8 mouse cellular contexts compared by ENCODE assay signal in the genomic region with DNA sequence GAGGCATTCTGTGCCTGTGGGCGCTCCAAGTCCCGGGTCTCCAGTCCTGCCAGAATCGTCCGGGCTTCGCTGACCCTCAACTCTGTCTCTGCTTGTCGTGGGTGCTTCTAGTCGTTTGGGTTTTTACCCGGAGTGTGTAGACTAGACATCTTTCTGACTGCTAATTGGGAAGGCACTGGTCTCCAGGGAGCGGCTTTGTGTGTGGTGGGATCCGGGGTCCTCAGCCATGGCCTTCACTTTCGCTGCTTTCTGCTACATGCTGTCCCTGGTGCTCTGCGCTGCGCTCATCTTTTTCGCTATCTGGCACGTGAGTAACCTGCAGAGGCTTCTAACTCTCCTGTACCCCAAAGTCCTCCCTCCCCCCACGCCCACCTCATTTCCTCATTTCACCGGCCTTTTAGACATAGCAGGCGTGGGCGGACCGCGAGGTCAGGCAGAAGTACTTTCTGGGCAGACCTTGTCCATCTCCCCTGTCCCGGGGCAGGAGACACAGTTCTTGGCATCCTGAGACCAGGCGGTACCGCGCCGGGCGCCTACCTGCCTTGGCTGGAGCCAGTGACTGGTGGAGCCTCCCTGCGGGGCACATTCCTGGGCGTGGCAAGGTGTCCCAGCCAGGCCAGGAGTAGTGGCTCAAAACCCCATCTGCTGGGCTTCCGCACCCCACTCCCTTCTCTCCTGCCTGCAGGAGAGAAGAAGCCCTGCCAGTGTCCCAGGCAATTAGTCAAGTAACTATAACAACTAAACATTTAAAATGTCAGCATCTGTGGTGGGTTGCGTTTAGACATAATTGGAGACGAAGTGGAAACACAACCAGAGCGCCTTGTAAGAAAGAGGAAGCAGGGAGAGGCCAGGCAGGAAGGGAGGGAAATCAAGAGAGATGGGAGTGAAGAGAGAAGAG. TPM values are rescaled to one million over a fixed set of nuclear protein-coding genes. Genes with fewer than 3 reads are reported as not detected.
DNase-seq lines count a peak whose midpoint lies in the region; ATAC-seq and TF ChIP-seq lines count a peak whose summit lies in the region.

No protein-coding gene starts in this region.

- no peaks in the 10 kb centered on the region for H3K36me3 ChIP-seq in thymus, adult 2 months (ENCODE audit: control insufficient read depth, insufficient read depth, low read length)
- no peaks in the 10 kb centered on the region for H3K36me3 ChIP-seq in hindbrain, embryonic 13.5 days

- intact Hi-C loops in gastrocnemius, adult 2 months (cut with DNase I), result no loop called here
- intact Hi-C loops in left cerebral cortex, postnatal 14 days (cut with DNase I), result no loop called here

- H3K9ac ChIP-seq in hindbrain, embryonic 13.5 days, result peak overlapping the region; percentile 75

- peaks cover 17% of the 10 kb centered on the region for H3K4me1 ChIP-seq in thymus, adult 2 months (replicated peaks; ENCODE audit: control insufficient read depth, insufficient read depth, low read length)
- H3K4me1 ChIP-seq in hindbrain, embryonic 13.5 days (replicated peaks), result peaks cover 28% of the 10 kb centered on the region

- no peaks in the 10 kb centered on the region for H3K9me3 ChIP-seq in hindbrain, embryonic 13.5 days

- peak overlapping the region; percentile 68 for H3K4me3 ChIP-seq in gastrocnemius, adult 2 months
- no peak overlapping the region; the same call in 1 of the 2 replicates for H3K4me3 ChIP-seq in thymus, adult 2 months (ENCODE audit: control insufficient read depth, insufficient read depth, low read length)
- peak overlapping the region; percentile 65 for H3K4me3 ChIP-seq in hindbrain, embryonic 13.5 days

- 0 out of 2 replicates have a peak, but pooled peaks have one; percentile 18 for ATAC-seq in hindbrain, embryonic 13.5 days (ENCODE audit: low FRiP score)
- peak; percentile 69 for ATAC-seq in megakaryocyte, adult 5-6 weeks (ENCODE audit: poor library complexity, severe bottlenecking)

- no peak for TF ChIP-seq CTCF in gastrocnemius, adult 2 months (IDR thresholded peaks at IDR 0.05)
- no peak for TF ChIP-seq CTCF in thymus, adult 2 months (IDR thresholded peaks at IDR 0.05; ENCODE audit: borderline replicate concordance, control insufficient read depth, extremely low read depth, insufficient read depth, low read length, poor library complexity)

- TF ChIP-seq POLR2A in thymus, adult 2 months (IDR thresholded peaks at IDR 0.05; ENCODE audit: control insufficient read depth, extremely low read depth, insufficient read depth, low read length, poor library complexity), result no peak

- H3K4me2 ChIP-seq in hindbrain, embryonic 13.5 days, result peak overlapping the region; percentile 96

- 3% methylated on average over 33 of the region's 33 CpGs for WGBS in thymus, adult 2 months
- 3% methylated on average over 33 of the region's 33 CpGs for WGBS in hindbrain, embryonic 13.5 days

- peaks cover 21% of the 10 kb centered on the region; the same call in 1 of the 2 replicates for H3K27me3 ChIP-seq in thymus, adult 2 months (ENCODE audit: control insufficient read depth, insufficient read depth, low read length)
- H3K27me3 ChIP-seq in hindbrain, embryonic 13.5 days, result peaks cover 54% of the 10 kb centered on the region

- H3K27ac ChIP-seq in gastrocnemius, adult 2 months, result peak overlapping the region; percentile 57
- no peak overlapping the region for H3K27ac ChIP-seq in thymus, adult 2 months (ENCODE audit: control insufficient read depth, insufficient read depth, low read length)
- H3K27ac ChIP-seq in hindbrain, embryonic 13.5 days, result no peak overlapping the region

- no peak for DNase-seq in gastrocnemius, adult 2 months
- no peak for DNase-seq in gastrocnemius, postnatal 10 days
- peak; percentile 17 for DNase-seq in thymus, adult 2 months
- no peak for DNase-seq in thymus, postnatal 10 days (ENCODE audit: low spot score in 2 of 2)
- DNase-seq in adipocyte (ENCODE audit: low spot score), result no peak
- DNase-seq in left cerebral cortex, postnatal 14 days (ENCODE audit: low spot score in 2 of 2), result no peak

RNA-seq across cellular contexts. Expression of gene Cnih3, which starts 1.0 kb away (rescaled TPM):
- not detected for total RNA-seq in gastrocnemius, adult 2 months (2021)
- total RNA-seq in gastrocnemius, postnatal 10 days (2021), result under 1 TPM; 0.18 to 0.42 TPM
- not detected in 2 replicates for polyA plus RNA-seq in thymus, adult 2 months (2012; rRNA removed)
- polyA plus RNA-seq in hindbrain, embryonic 13.5 days (2015; fragmentation: Nextera tagmentation; extraction: Ambion mirVana), result 6.8 and 8.8 TPM in 2 replicates
- not detected in 2 replicates for total RNA-seq in megakaryocyte, adult 5-6 weeks (2015)
- not detected in 2 replicates for total RNA-seq in megakaryocyte, adult 5-6 weeks (2017)
- total RNA-seq in left cerebral cortex, postnatal 14 days (2021), result 10 to 100 TPM; 72.5 to 76.0 TPM

Comparison
In these comparisons a context has a peak if more than half of its experiments do, and no peak if none do; other contexts are left out.
1. RNA of gene Cnih3, which starts 1.0 kb away (total RNA-seq): 72.5 to 76.0 TPM in left cerebral cortex, postnatal 14 days; 0.18 to 0.42 TPM in gastrocnemius, postnatal 10 days, not detected in gastrocnemius, adult 2 months and not detected in megakaryocyte, adult 5-6 weeks; every median in the first group is over 10 times any median in the second.